Mouse (Mus musculus) stomach, postnatal 0 days (tissue): ENCODE results near the gene Lrrc8d. TPM values are rescaled to one million over a fixed set of nuclear protein-coding genes. Genes with fewer than 3 reads are reported as not detected.

Experiments
- ATAC-seq: fragments of 200-750 bp; cut with Nextera tagmentation; 2 replicates; pipeline ENCODE4 v1.8.0; 2017; ENCODE audit not compliant: low FRiP score, low TSS enrichment
- DNase-seq: peaks from one replicate; pipeline ENCODE4 v3.0.0-alpha.2; 2016; ENCODE audit warnings: low spot score
- H3K27ac ChIP-seq: fragments of 300-500 bp; sonication (generic); replicated peaks from 2 replicates; pipeline ENCODE4 v1.5.1; 2014; ENCODE audit warnings: mild to moderate bottlenecking, control low read depth
- H3K27me3 ChIP-seq: fragments of 300-500 bp; sonication (generic); 2 replicates; pipeline ENCODE4 v1.6.1; 2014; ENCODE audit warnings: low read length; ENCODE audit not compliant: control insufficient read depth, insufficient read depth
- H3K36me3 ChIP-seq: fragments of 300-500 bp; sonication (generic); 2 replicates; pipeline ENCODE4 v1.6.1; 2014; ENCODE audit warnings: low read length, mixed read lengths; ENCODE audit not compliant: control insufficient read depth, insufficient read depth
- H3K4me1 ChIP-seq: fragments of 300-500 bp; sonication (generic); replicated peaks from 2 replicates; pipeline ENCODE4 v1.6.1; 2014; ENCODE audit warnings: antibody characterized with exemption; ENCODE audit not compliant: control insufficient read depth, insufficient read depth
- H3K4me2 ChIP-seq: fragments of 300-500 bp; sonication (generic); replicated peaks from 2 replicates; pipeline ENCODE4 v1.6.1; 2014; ENCODE audit warnings: low read depth, mild to moderate bottlenecking, control low read depth, moderate library complexity
- H3K4me3 ChIP-seq: fragments of 300-500 bp; sonication (generic); 2 replicates; pipeline ENCODE4 v1.5.1; 2014; ENCODE audit warnings: low read depth, low read length, control low read depth
- H3K9ac ChIP-seq: fragments of 300-500 bp; sonication (generic); 2 replicates; pipeline ENCODE4 v1.6.1; 2014; ENCODE audit warnings: mild to moderate bottlenecking, low read length, control low read depth, mixed read lengths
- H3K9me3 ChIP-seq: fragments of 300-500 bp; sonication (generic); 2 replicates; pipeline ENCODE4 v1.6.1; 2016; ENCODE audit warnings: low read length; ENCODE audit not compliant: control insufficient read depth
- CTCF ChIP-seq: IDR thresholded peaks from 2 replicates; pipeline ENCODE4 v1.5.1; 2016; ENCODE audit warnings: antibody characterized with exemption, low read depth, mild to moderate bottlenecking, moderate library complexity
- EP300 ChIP-seq: optimal IDR thresholded peaks from 2 replicates; pipeline ENCODE3; 2016; ENCODE audit warnings: antibody characterized with exemption
- WGBS: fragments of 180-500 bp; shearing (Covaris S2); extraction: QIAGEN DNeasy Blood & Tissue Kit; methylation state at CpG from one replicate; pipeline ENCODE4 v1.1.7; 2014; 5-methylcytosine and 5-hydroxymethylcytosine counted together
- polyA plus RNA-seq: library from polyadenylated mRNA; unstranded; fragments of >200 nt; fragmentation: Nextera tagmentation; extraction: Ambion mirVana; gene quantifications from 2 replicates; pipeline ENCODE4 v1.2.1, GENCODE M21; 2015

Lrrc8d gene
- polyA plus RNA-seq, 1 experiment from 2014 or later: 10.2 TPM

- no peaks in the 10 kb centered on the region for H3K9me3 ChIP-seq
- no peaks in the 10 kb centered on the region for H3K36me3 ChIP-seq
- DNase-seq (no peak), ATAC-seq (no peak)
- H3K27me3 ChIP-seq: no peaks in the 10 kb centered on the region
- H3K4me2 ChIP-seq: no peak overlapping the region
- H3K4me1 ChIP-seq: peaks cover 5% of the 10 kb centered on the region; the same call in 1 of the 2 replicates
- 94% methylated on average over 11 of the region's 11 CpGs for WGBS
- TF ChIP-seq CTCF (no peak), EP300 (no peak)
- H3K27ac ChIP-seq: no peak overlapping the region
- no peak overlapping the region for H3K9ac ChIP-seq
- no peak overlapping the region for H3K4me3 ChIP-seq
Observed at GRCm38 (mm10) chr5:105874476-105874875, 174.7 kb downstream of the Lrrc8d start.

GRCm38 (mm10) chr5:105876068-105876924 lies 176.5 kb downstream of the Lrrc8d start, which contains the start of gene Zfp326:
Gene Zfp326, plus strand, starts transcription at chr5:105876565.
- ATAC-seq (peak; percentile 97), DNase-seq (peak; percentile 98)
- TF ChIP-seq EP300 (no peak), CTCF (peak; percentile 31; the same call in 1 of the 2 replicates)
- Histone ChIP-seq H3K9me3 (no peaks in the 10 kb centered on the region), H3K36me3 (no peaks in the 10 kb centered on the region), H3K9ac (peak within 1 kb of the TSS; percentile 99), H3K4me1 (peaks cover 5% of the 10 kb centered on the region; the same call in 1 of the 2 replicates), H3K27ac (peak within 1 kb of the TSS; percentile 93), H3K4me3 (peak within 1 kb of the TSS; percentile 99), H3K27me3 (no peaks in the 10 kb centered on the region), H3K4me2 (peak within 1 kb of the TSS; percentile 64)
- under 1% methylated on average over 64 of the region's 83 CpGs for WGBS

GRCm38 (mm10) chr5:105876925-105877774 lies 177.4 kb downstream of the Lrrc8d start:
- H3K9ac ChIP-seq: peak overlapping the region; percentile 99
- H3K36me3 ChIP-seq: no peaks in the 10 kb centered on the region
- H3K4me3 ChIP-seq: peak overlapping the region; percentile 99
- no peak for DNase-seq
- no peaks in the 10 kb centered on the region for H3K27me3 ChIP-seq
- ATAC-seq: peak; percentile 35
- TF ChIP-seq EP300 (no peak), CTCF (no peak)
- peak overlapping the region; percentile 93 for H3K27ac ChIP-seq
- under 1% methylated on average over 44 of the region's 46 CpGs for WGBS
- H3K4me1 ChIP-seq: peaks cover 5% of the 10 kb centered on the region; the same call in 1 of the 2 replicates
- no peaks in the 10 kb centered on the region for H3K9me3 ChIP-seq
- H3K4me2 ChIP-seq: peak overlapping the region; percentile 64

Other genes starting within 250 kb of the Lrrc8d start
- 5.2 and 7.3 TPM in 2 replicates for gene Lrrc8c, start 180.6 kb upstream of the Lrrc8d start, polyA plus RNA-seq
- 15.0 and 17.7 TPM in 2 replicates for gene Zfp326, start 176.6 kb downstream of the Lrrc8d start, polyA plus RNA-seq